Mouse (Mus musculus): ENCODE measurements around the gene Zfp580. TPM values are rescaled to one million over a fixed set of nuclear protein-coding genes. Genes with fewer than 3 reads are reported as not detected.
A peak's percentile ranks its signal among the peaks of the same experiment; 100 is the strongest.
"Not testable (repeated sequence)": the region's sequence is repeated elsewhere in the genome, so short reads cannot be mapped to it uniquely, and the experiment has no call there.

Gene Zfp580
- polyA plus RNA-seq, 1 experiment from 2014 or later = 17.8 TPM

DNA sequence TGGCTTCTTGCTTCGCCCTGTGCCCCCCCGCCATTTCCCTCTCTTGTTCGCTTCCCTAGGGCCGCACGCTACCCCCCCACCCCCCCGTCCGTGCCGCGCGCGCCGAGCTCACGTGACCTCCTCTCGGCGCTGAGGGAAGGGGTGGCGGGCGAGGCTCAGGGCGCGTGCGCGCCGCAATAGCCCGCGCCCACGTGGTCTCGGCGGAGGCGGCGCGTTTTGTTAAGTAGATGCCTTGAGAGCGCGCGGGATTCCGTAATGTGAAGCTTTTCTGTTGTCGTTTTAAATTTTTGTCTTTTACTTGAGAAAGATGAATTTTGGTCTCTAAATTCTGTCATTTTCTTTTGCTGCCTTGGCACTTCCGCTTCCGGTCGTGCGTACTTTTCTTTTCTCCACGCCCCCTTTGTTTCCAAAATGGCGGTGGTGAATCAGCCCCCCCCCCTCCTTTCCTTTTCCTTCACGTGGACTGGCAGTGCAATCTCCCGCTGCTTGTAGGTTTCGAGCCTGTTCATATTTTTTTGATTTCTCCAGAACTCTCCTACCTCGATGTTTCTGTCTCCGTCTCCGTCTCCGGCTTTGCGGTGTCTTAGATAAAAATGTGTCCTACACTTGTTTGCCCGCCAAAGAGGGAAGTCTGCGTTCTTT, 11.1 kb downstream of the Zfp580 start:
- peak overlapping the region; percentile 95 for H3K9ac ChIP-seq (ENCODE audit: low read depth, low read length)
- peaks cover 14% of the 10 kb centered on the region for H3K27me3 ChIP-seq (ENCODE audit: control insufficient read depth, insufficient read depth, low read length)
- H3K9me3 ChIP-seq (replicated peaks; ENCODE audit: control insufficient read depth, low read length) = no peaks in the 10 kb centered on the region
- peak; percentile 65 for ATAC-seq (replicated peaks; ENCODE audit: insufficient number of reproducible peaks, low FRiP score, low TSS enrichment)
- peaks cover 15% of the 10 kb centered on the region; the same call in 1 of the 2 replicates for H3K4me1 ChIP-seq (ENCODE audit: control insufficient read depth, insufficient read depth, low read length)
- under 1% methylated on average over 51 of the region's 51 CpGs for WGBS (ENCODE audit: insufficient replicate concordance)
- peak overlapping the region; percentile 99 for H3K27ac ChIP-seq (ENCODE audit: low read depth, low read length)
- H3K36me3 ChIP-seq (ENCODE audit: control insufficient read depth, insufficient read depth, low read length) = peaks cover 5% of the 10 kb centered on the region; the same call in 1 of the 2 replicates
- H3K4me2 ChIP-seq = peak overlapping the region; percentile 87
- H3K4me3 ChIP-seq (ENCODE audit: low read depth, low read length) = peak overlapping the region; percentile 78

DNA sequence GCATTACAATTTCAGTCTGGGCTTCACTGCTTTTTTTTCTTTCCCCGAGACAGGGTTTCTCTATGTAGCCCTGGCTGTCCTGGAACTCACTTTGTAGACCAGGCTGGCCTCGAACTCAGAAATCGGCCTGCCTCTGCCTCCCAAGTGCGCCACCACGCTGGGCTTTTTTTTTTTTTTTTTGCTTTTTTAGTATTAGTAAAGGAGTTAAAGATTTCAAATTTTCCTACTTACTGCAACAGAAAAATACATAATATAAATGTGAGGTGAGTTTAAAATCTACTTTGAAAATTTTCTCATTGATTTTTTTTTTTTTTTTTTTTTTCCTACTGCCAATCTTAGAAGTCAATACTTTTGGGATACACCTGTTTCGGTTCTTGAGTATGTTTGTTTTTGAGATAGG, 13.5 kb downstream of the Zfp580 start:
- Histone ChIP-seq H3K27me3 (ENCODE audit: control insufficient read depth, insufficient read depth, low read length) (no peaks in the 10 kb centered on the region), H3K9ac (ENCODE audit: low read depth, low read length) (no peak overlapping the region), H3K4me3 (ENCODE audit: low read depth, low read length) (no peak overlapping the region), H3K9me3 (replicated peaks; ENCODE audit: control insufficient read depth, low read length) (no peaks in the 10 kb centered on the region), H3K4me2 (no peak overlapping the region; the same call in 1 of the 2 replicates), H3K27ac (ENCODE audit: low read depth, low read length) (no peak overlapping the region), H3K4me1 (ENCODE audit: control insufficient read depth, insufficient read depth, low read length) (peaks cover 13% of the 10 kb centered on the region; the same call in 1 of the 2 replicates), H3K36me3 (ENCODE audit: control insufficient read depth, insufficient read depth, low read length) (peaks cover 26% of the 10 kb centered on the region)
- WGBS (ENCODE audit: insufficient replicate concordance) = 92% methylated on average over 6 of the region's 6 CpGs
- no peak for ATAC-seq (replicated peaks; ENCODE audit: insufficient number of reproducible peaks, low FRiP score, low TSS enrichment)

- H3K4me1 ChIP-seq (ENCODE audit: control insufficient read depth, insufficient read depth, low read length) = peaks cover 2% of the 10 kb centered on the region; the same call in 1 of the 2 replicates
- H3K9ac ChIP-seq (ENCODE audit: low read depth, low read length) = no peak overlapping the region
- no peaks in the 10 kb centered on the region for H3K27me3 ChIP-seq (ENCODE audit: control insufficient read depth, insufficient read depth, low read length)
- no peak overlapping the region for H3K4me3 ChIP-seq (ENCODE audit: low read depth, low read length)
- no peak; the same call in 1 of the 2 replicates for ATAC-seq (replicated peaks; ENCODE audit: insufficient number of reproducible peaks, low FRiP score, low TSS enrichment)
- no peaks in the 10 kb centered on the region for H3K9me3 ChIP-seq (replicated peaks; ENCODE audit: control insufficient read depth, low read length)
- peaks cover 61% of the 10 kb centered on the region for H3K36me3 ChIP-seq (ENCODE audit: control insufficient read depth, insufficient read depth, low read length)
- H3K27ac ChIP-seq (ENCODE audit: low read depth, low read length) = no peak overlapping the region
- 72% methylated on average over 1 of the region's 1 CpGs for WGBS (ENCODE audit: insufficient replicate concordance)
- peak overlapping the region; percentile 19; the same call in 1 of the 2 replicates for H3K4me2 ChIP-seq
These were observed 22.2 kb downstream of the Zfp580 start for GRCm38 (mm10) chr7:5073586-5073985.

DNA sequence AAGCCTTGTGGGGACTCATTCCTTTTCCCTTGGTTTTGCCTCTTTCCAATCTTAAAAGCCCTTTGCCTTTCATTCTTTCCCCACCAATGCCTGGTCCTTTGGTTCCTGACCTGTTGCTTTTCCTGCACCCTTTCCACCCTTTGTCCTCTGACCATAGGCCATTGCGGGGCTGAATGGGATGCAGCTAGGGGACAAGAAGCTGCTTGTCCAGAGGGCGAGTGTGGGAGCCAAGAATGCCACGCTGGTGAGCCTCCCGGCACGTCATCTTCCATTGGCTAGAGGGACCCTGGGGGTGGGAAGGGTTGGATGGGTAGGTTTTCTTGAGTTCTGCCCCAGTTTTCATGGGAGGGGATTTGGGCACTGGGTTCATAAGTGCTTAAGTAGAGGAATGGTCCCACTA, 23.6 kb downstream of the Zfp580 start:
- Histone ChIP-seq H3K9me3 (replicated peaks; ENCODE audit: control insufficient read depth, low read length) (no peaks in the 10 kb centered on the region), H3K4me3 (ENCODE audit: low read depth, low read length) (no peak overlapping the region), H3K36me3 (ENCODE audit: control insufficient read depth, insufficient read depth, low read length) (peaks cover 53% of the 10 kb centered on the region), H3K9ac (ENCODE audit: low read depth, low read length) (no peak overlapping the region), H3K4me1 (ENCODE audit: control insufficient read depth, insufficient read depth, low read length) (peaks cover 2% of the 10 kb centered on the region; the same call in 1 of the 2 replicates), H3K4me2 (no peak overlapping the region), H3K27ac (ENCODE audit: low read depth, low read length) (no peak overlapping the region), H3K27me3 (ENCODE audit: control insufficient read depth, insufficient read depth, low read length) (no peaks in the 10 kb centered on the region)
- 93% methylated on average over 5 of the region's 5 CpGs for WGBS (ENCODE audit: insufficient replicate concordance)
- no peak for ATAC-seq (replicated peaks; ENCODE audit: insufficient number of reproducible peaks, low FRiP score, low TSS enrichment)

GRCm38 (mm10) chr7:5076931-5077330, 25.6 kb downstream of the Zfp580 start:
- H3K4me1 ChIP-seq (ENCODE audit: control insufficient read depth, insufficient read depth, low read length) = peaks cover 12% of the 10 kb centered on the region
- no peak overlapping the region for H3K9ac ChIP-seq (ENCODE audit: low read depth, low read length)
- H3K27me3 ChIP-seq (ENCODE audit: control insufficient read depth, insufficient read depth, low read length) = no peaks in the 10 kb centered on the region
- H3K4me3 ChIP-seq (ENCODE audit: low read depth, low read length) = no peak overlapping the region
- peaks cover 34% of the 10 kb centered on the region for H3K36me3 ChIP-seq (ENCODE audit: control insufficient read depth, insufficient read depth, low read length)
- H3K9me3 ChIP-seq (replicated peaks; ENCODE audit: control insufficient read depth, low read length) = no peaks in the 10 kb centered on the region
- WGBS (ENCODE audit: insufficient replicate concordance) = 76% methylated on average over 2 of the region's 2 CpGs
- H3K4me2 ChIP-seq = no peak overlapping the region
- ATAC-seq (replicated peaks; ENCODE audit: insufficient number of reproducible peaks, low FRiP score, low TSS enrichment) = no peak
- no peak overlapping the region for H3K27ac ChIP-seq (ENCODE audit: low read depth, low read length)

GRCm38 (mm10) chr7:5079365-5080009, 28.1 kb downstream of the Zfp580 start:
- 50% methylated on average over 9 of the region's 13 CpGs for WGBS (ENCODE audit: insufficient replicate concordance)
- 0 out of 2 replicates have a peak, but pooled peaks have one; percentile 7 for ATAC-seq (replicated peaks; ENCODE audit: insufficient number of reproducible peaks, low FRiP score, low TSS enrichment)

GRCm38 (mm10) chr7:5080010-5080751, 28.8 kb downstream of the Zfp580 start, which contains the start of gene Epn1:
Gene Epn1 (plus strand): TSS chr7:5080235.
- ATAC-seq (replicated peaks; ENCODE audit: insufficient number of reproducible peaks, low FRiP score, low TSS enrichment) = peak; percentile 95
- peak within 1 kb of the TSS; percentile 70 for H3K4me2 ChIP-seq
- peaks cover 19% of the 10 kb centered on the region for H3K36me3 ChIP-seq (ENCODE audit: control insufficient read depth, insufficient read depth, low read length)
- H3K4me1 ChIP-seq (ENCODE audit: control insufficient read depth, insufficient read depth, low read length) = peaks cover 15% of the 10 kb centered on the region
- H3K27ac ChIP-seq (ENCODE audit: low read depth, low read length) = peak within 1 kb of the TSS; percentile 95
- no peaks in the 10 kb centered on the region for H3K27me3 ChIP-seq (ENCODE audit: control insufficient read depth, insufficient read depth, low read length)
- no peaks in the 10 kb centered on the region for H3K9me3 ChIP-seq (replicated peaks; ENCODE audit: control insufficient read depth, low read length)
- under 1% methylated on average over 81 of the region's 81 CpGs for WGBS (ENCODE audit: insufficient replicate concordance)
- H3K9ac ChIP-seq (ENCODE audit: low read depth, low read length) = peak within 1 kb of the TSS; percentile 91
- H3K4me3 ChIP-seq (ENCODE audit: low read depth, low read length) = peak within 1 kb of the TSS; percentile 81

More at GRCm38 (mm10) chr7:5079365-5080009, 28.1 kb downstream of the Zfp580 start:
- peak overlapping the region; percentile 70 for H3K4me2 ChIP-seq
- not testable (repeated sequence) for H3K9me3 ChIP-seq (replicated peaks; ENCODE audit: control insufficient read depth, low read length); H3K27me3 ChIP-seq (ENCODE audit: control insufficient read depth, insufficient read depth, low read length)
- peak overlapping the region; percentile 91; the same call in 1 of the 2 replicates for H3K9ac ChIP-seq (ENCODE audit: low read depth, low read length)
- H3K4me3 ChIP-seq (ENCODE audit: low read depth, low read length) = peak overlapping the region; percentile 81
- H3K36me3 ChIP-seq (ENCODE audit: control insufficient read depth, insufficient read depth, low read length) = peaks cover 21% of the 10 kb centered on the region
- peak overlapping the region; percentile 95 for H3K27ac ChIP-seq (ENCODE audit: low read depth, low read length)
- peaks cover 15% of the 10 kb centered on the region for H3K4me1 ChIP-seq (ENCODE audit: control insufficient read depth, insufficient read depth, low read length)

DNA sequence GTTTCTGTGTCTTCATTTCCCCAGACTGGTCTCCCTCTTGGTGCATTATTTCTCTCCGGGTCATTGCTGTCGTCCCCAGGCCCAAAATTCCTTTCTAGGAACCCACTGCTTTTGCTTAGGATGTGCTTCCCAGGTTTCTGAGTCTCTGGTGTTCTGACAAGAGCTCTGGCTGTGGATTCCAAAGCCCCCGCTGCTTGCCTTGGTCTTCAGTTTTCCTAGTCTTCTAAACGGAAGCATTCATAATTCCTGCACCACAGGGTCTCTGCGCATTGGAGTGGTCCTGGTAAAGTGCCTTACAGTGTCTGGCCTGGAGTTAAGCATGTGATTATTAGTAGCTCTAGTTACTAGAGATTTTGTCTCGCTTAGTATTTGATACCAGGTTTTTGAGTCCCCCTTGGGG, 29.5 kb downstream of the Zfp580 start:
- 17% methylated on average over 6 of the region's 6 CpGs for WGBS (ENCODE audit: insufficient replicate concordance)
- H3K36me3 ChIP-seq (ENCODE audit: control insufficient read depth, insufficient read depth, low read length) = peaks cover 21% of the 10 kb centered on the region; the same call in 1 of the 2 replicates

More for the DNA sequence above, 29.5 kb downstream of the Zfp580 start:
- Histone ChIP-seq H3K27me3 (ENCODE audit: control insufficient read depth, insufficient read depth, low read length) (no peaks in the 10 kb centered on the region), H3K9me3 (replicated peaks; ENCODE audit: control insufficient read depth, low read length) (no peaks in the 10 kb centered on the region), H3K27ac (ENCODE audit: low read depth, low read length) (peak overlapping the region; percentile 95), H3K4me1 (ENCODE audit: control insufficient read depth, insufficient read depth, low read length) (peaks cover 18% of the 10 kb centered on the region), H3K4me2 (peak overlapping the region; percentile 70), H3K9ac (ENCODE audit: low read depth, low read length) (peak overlapping the region; percentile 91), H3K4me3 (ENCODE audit: low read depth, low read length) (peak overlapping the region; percentile 81)
- ATAC-seq (replicated peaks; ENCODE audit: insufficient number of reproducible peaks, low FRiP score, low TSS enrichment) = no peak
